Mouse (Mus musculus): Measurements from ENCODE around the gene Nbeal1. TPM values are rescaled to one million over a fixed set of nuclear protein-coding genes. Genes with fewer than 3 reads are reported as not detected.

The Nbeal1 gene
- polyA plus RNA-seq, 2 experiments = 0.65 to 1.4 TPM

- Histone ChIP-seq H3K4me2 (ENCODE audit: low read depth) (no peak overlapping the region), H3K27me3 (ENCODE audit: control insufficient read depth, insufficient read depth, low read length) (no peaks in the 10 kb centered on the region), H3K27ac (no peak overlapping the region), H3K4me3 (ENCODE audit: insufficient read depth in 1 of 2, low read depth in 2 of 2, low read length in 2 of 2) (no peak overlapping the region), H3K36me3 (replicated peaks; ENCODE audit: control insufficient read depth, insufficient read depth, low read depth) (no peaks in the 10 kb centered on the region; the same call in 1 of the 2 replicates), H3K9me3 (ENCODE audit: control insufficient read depth, low read length) (peaks cover 9% of the 10 kb centered on the region), H3K4me1 (replicated peaks; ENCODE audit: control insufficient read depth in 2 of 2, insufficient read depth in 2 of 2, low read length in 1 of 2) (peaks cover 9 to 17% of the 10 kb centered on the region in 2 experiments), H3K9ac (replicated peaks) (no peak overlapping the region)
- WGBS (ENCODE audit: insufficient replicate concordance) = 45% methylated on average over 2 of the region's 2 CpGs
- TF ChIP-seq EP300 (IDR thresholded peaks at IDR 0.05; ENCODE audit: low read depth) = no peak
- TF ChIP-seq CTCF (IDR thresholded peaks at IDR 0.05; ENCODE audit: low read depth) = no peak
- DNase-seq (ENCODE audit: low read depth in 3 of 3, low spot score in 3 of 3) = no peak
- no peak for ATAC-seq (ENCODE audit: insufficient read depth)
Measured at GRCm38 (mm10) chr1:60345712-60346111, 165.3 kb downstream of the Nbeal1 start.

- ATAC-seq (ENCODE audit: insufficient read depth) = no peak
- no peak overlapping the region for H3K4me3 ChIP-seq (ENCODE audit: insufficient read depth in 1 of 2, low read depth in 2 of 2, low read length in 2 of 2)
- WGBS (ENCODE audit: insufficient replicate concordance) = 68% methylated on average over 5 of the region's 5 CpGs
- no peaks in the 10 kb centered on the region; the same call in 1 of the 2 replicates for H3K36me3 ChIP-seq (replicated peaks; ENCODE audit: control insufficient read depth, insufficient read depth, low read depth)
- H3K9ac ChIP-seq (replicated peaks) = no peak overlapping the region
- peaks cover 9% of the 10 kb centered on the region for H3K9me3 ChIP-seq (ENCODE audit: control insufficient read depth, low read length)
- no peak for TF ChIP-seq EP300 (IDR thresholded peaks at IDR 0.05; ENCODE audit: low read depth)
- no peak for TF ChIP-seq CTCF (IDR thresholded peaks at IDR 0.05; ENCODE audit: low read depth)
- no peak overlapping the region for H3K27ac ChIP-seq
- no peak overlapping the region for H3K4me2 ChIP-seq (ENCODE audit: low read depth)
- H3K4me1 ChIP-seq (replicated peaks; ENCODE audit: control insufficient read depth in 2 of 2, insufficient read depth in 2 of 2, low read length in 1 of 2) = no peaks in the 10 kb centered on the region
- no peak for DNase-seq (ENCODE audit: low read depth in 3 of 3, low spot score in 3 of 3)
- no peaks in the 10 kb centered on the region for H3K27me3 ChIP-seq (ENCODE audit: control insufficient read depth, insufficient read depth, low read length)
Measured at GRCm38 (mm10) chr1:60352786-60353185, 172.4 kb downstream of the Nbeal1 start.

- Histone ChIP-seq H3K9me3 (ENCODE audit: control insufficient read depth, low read length) (no peaks in the 10 kb centered on the region), H3K36me3 (replicated peaks; ENCODE audit: control insufficient read depth, insufficient read depth, low read depth) (peaks cover 2% of the 10 kb centered on the region; the same call in 1 of the 2 replicates), H3K4me3 (ENCODE audit: insufficient read depth in 1 of 2, low read depth in 2 of 2, low read length in 2 of 2) (no peak overlapping the region), H3K9ac (replicated peaks) (no peak overlapping the region), H3K4me1 (replicated peaks; ENCODE audit: control insufficient read depth in 2 of 2, insufficient read depth in 2 of 2, low read length in 1 of 2) (no peaks in the 10 kb centered on the region), H3K27ac (no peak overlapping the region), H3K27me3 (ENCODE audit: control insufficient read depth, insufficient read depth, low read length) (no peaks in the 10 kb centered on the region), H3K4me2 (ENCODE audit: low read depth) (no peak overlapping the region)
- DNase-seq (ENCODE audit: low read depth in 3 of 3, low spot score in 3 of 3) (no peak), ATAC-seq (ENCODE audit: insufficient read depth) (no peak)
- no peak for TF ChIP-seq CTCF (IDR thresholded peaks at IDR 0.05; ENCODE audit: low read depth)
- no peak for TF ChIP-seq EP300 (IDR thresholded peaks at IDR 0.05; ENCODE audit: low read depth)
- WGBS (ENCODE audit: insufficient replicate concordance) = 84% methylated on average over 1 of the region's 1 CpGs
Measured at GRCm38 (mm10) chr1:60361626-60362025, 181.2 kb downstream of the Nbeal1 start.

GRCm38 (mm10) chr1:60376556-60376955, 196.2 kb downstream of the Nbeal1 start:
- Histone ChIP-seq H3K9ac (replicated peaks) (no peak overlapping the region), H3K27me3 (ENCODE audit: control insufficient read depth, insufficient read depth, low read length) (no peaks in the 10 kb centered on the region), H3K36me3 (replicated peaks; ENCODE audit: control insufficient read depth, insufficient read depth, low read depth) (peaks cover 3% of the 10 kb centered on the region), H3K4me3 (ENCODE audit: insufficient read depth in 1 of 2, low read depth in 2 of 2, low read length in 2 of 2) (no peak overlapping the region), H3K4me2 (ENCODE audit: low read depth) (no peak overlapping the region), H3K27ac (no peak overlapping the region), H3K4me1 (replicated peaks; ENCODE audit: control insufficient read depth in 2 of 2, insufficient read depth in 2 of 2, low read length in 1 of 2) (no peaks in the 10 kb centered on the region), H3K9me3 (ENCODE audit: control insufficient read depth, low read length) (no peaks in the 10 kb centered on the region)
- no peak for TF ChIP-seq CTCF (IDR thresholded peaks at IDR 0.05; ENCODE audit: low read depth)
- no peak for TF ChIP-seq EP300 (IDR thresholded peaks at IDR 0.05; ENCODE audit: low read depth)
- DNase-seq (ENCODE audit: low read depth in 3 of 3, low spot score in 3 of 3) = no peak
- 65% methylated on average over 1 of the region's 1 CpGs for WGBS (ENCODE audit: insufficient replicate concordance)
- no peak for ATAC-seq (ENCODE audit: insufficient read depth)

GRCm38 (mm10) chr1:60381910-60382309, 201.5 kb downstream of the Nbeal1 start:
- no peak overlapping the region for H3K9ac ChIP-seq (replicated peaks)
- TF ChIP-seq CTCF (IDR thresholded peaks at IDR 0.05; ENCODE audit: low read depth) (no peak), EP300 (IDR thresholded peaks at IDR 0.05; ENCODE audit: low read depth) (no peak)
- H3K9me3 ChIP-seq (ENCODE audit: control insufficient read depth, low read length) = no peaks in the 10 kb centered on the region
- no peak overlapping the region for H3K4me2 ChIP-seq (ENCODE audit: low read depth)
- WGBS (ENCODE audit: insufficient replicate concordance) = 78% methylated on average over 3 of the region's 3 CpGs
- no peak for ATAC-seq (ENCODE audit: insufficient read depth)
- DNase-seq (ENCODE audit: low read depth in 3 of 3, low spot score in 3 of 3) = no peak
- no peaks in the 10 kb centered on the region for H3K4me1 ChIP-seq (replicated peaks; ENCODE audit: control insufficient read depth in 2 of 2, insufficient read depth in 2 of 2, low read length in 1 of 2)
- no peak overlapping the region for H3K27ac ChIP-seq
- no peak overlapping the region for H3K4me3 ChIP-seq (ENCODE audit: insufficient read depth in 1 of 2, low read depth in 2 of 2, low read length in 2 of 2)
- no peaks in the 10 kb centered on the region; the same call in none of the 2 replicates for H3K36me3 ChIP-seq (replicated peaks; ENCODE audit: control insufficient read depth, insufficient read depth, low read depth)
- H3K27me3 ChIP-seq (ENCODE audit: control insufficient read depth, insufficient read depth, low read length) = no peaks in the 10 kb centered on the region

Other genes starting within 250 kb of the Nbeal1 start
- 0.18 and 0.22 TPM in 2 replicates for gene Ica1l, start 137.4 kb upstream of the Nbeal1 start, polyA plus RNA-seq (2012; rRNA removed)
- 0.10 and 0.61 TPM in 2 replicates for gene Ica1l, start 137.4 kb upstream of the Nbeal1 start, polyA plus RNA-seq (2014; fragmentation: Nextera tagmentation; extraction: Ambion mirVana)
- 1.5 TPM in 2 replicates for gene Carf, start 82.4 kb upstream of the Nbeal1 start, polyA plus RNA-seq (2012; rRNA removed)
- gene Carf, start 82.4 kb upstream of the Nbeal1 start, polyA plus RNA-seq (2014; fragmentation: Nextera tagmentation; extraction: Ambion mirVana) = 1.5 and 1.9 TPM in 2 replicates
- gene Wdr12, start 82.0 kb upstream of the Nbeal1 start, polyA plus RNA-seq (2012; rRNA removed) = 6.7 and 14.4 TPM in 2 replicates
- gene Wdr12, start 82.0 kb upstream of the Nbeal1 start, polyA plus RNA-seq (2014; fragmentation: Nextera tagmentation; extraction: Ambion mirVana) = 38.2 and 42.1 TPM in 2 replicates
- 5.7 and 8.0 TPM in 2 replicates for gene Cyp20a1, start 162.7 kb downstream of the Nbeal1 start, polyA plus RNA-seq (2012; rRNA removed)
- gene Cyp20a1, start 162.7 kb downstream of the Nbeal1 start, polyA plus RNA-seq (2014; fragmentation: Nextera tagmentation; extraction: Ambion mirVana) = 3.1 TPM in 2 replicates
- 1.6 and 1.9 TPM in 2 replicates for gene Abi2, start 229.0 kb downstream of the Nbeal1 start, polyA plus RNA-seq (2012; rRNA removed)
- gene Abi2, start 229.0 kb downstream of the Nbeal1 start, polyA plus RNA-seq (2014; fragmentation: Nextera tagmentation; extraction: Ambion mirVana) = 3.0 and 3.3 TPM in 2 replicates